Mouse (Mus musculus) gastrocnemius, adult 2 months (tissue): ENCODE measurements around the gene Leng9. TPM values are rescaled to one million over a fixed set of nuclear protein-coding genes. Genes with fewer than 3 reads are reported as not detected.

Experiments
- DNase-seq: peaks from one replicate; pipeline ENCODE4 v3.0.0; 2022
- H3K27ac ChIP-seq: fragments of 200-600 bp; 2 replicates; pipeline ENCODE4 v1.8.1; 2022; ENCODE audit warnings: mild to moderate bottlenecking
- H3K4me3 ChIP-seq: fragments of 200-600 bp; 2 replicates; pipeline ENCODE4 v1.8.1; 2022; ENCODE audit warnings: mild to moderate bottlenecking, moderate library complexity
- CTCF ChIP-seq: fragments of 200-600 bp; IDR thresholded peaks from 2 replicates; pipeline ENCODE4 v1.8.1; 2022; ENCODE audit warnings: antibody characterized with exemption, mild to moderate bottlenecking, moderate library complexity
- intact Hi-C: fragments of 180-260 bp; cut with DNase I; formaldehyde crosslinking; loops from one replicate; pipeline ENCODE4 v1.15.1; 2025
- total RNA-seq, 2 experiments: library from RNA; stranded (reverse); gene quantifications; 2 replicates each; pipeline ENCODE4 v1.2.3; 2021

The Leng9 gene
- total RNA-seq, 2 experiments from 2014 or later, result 2.1 to 2.2 TPM

DNA sequence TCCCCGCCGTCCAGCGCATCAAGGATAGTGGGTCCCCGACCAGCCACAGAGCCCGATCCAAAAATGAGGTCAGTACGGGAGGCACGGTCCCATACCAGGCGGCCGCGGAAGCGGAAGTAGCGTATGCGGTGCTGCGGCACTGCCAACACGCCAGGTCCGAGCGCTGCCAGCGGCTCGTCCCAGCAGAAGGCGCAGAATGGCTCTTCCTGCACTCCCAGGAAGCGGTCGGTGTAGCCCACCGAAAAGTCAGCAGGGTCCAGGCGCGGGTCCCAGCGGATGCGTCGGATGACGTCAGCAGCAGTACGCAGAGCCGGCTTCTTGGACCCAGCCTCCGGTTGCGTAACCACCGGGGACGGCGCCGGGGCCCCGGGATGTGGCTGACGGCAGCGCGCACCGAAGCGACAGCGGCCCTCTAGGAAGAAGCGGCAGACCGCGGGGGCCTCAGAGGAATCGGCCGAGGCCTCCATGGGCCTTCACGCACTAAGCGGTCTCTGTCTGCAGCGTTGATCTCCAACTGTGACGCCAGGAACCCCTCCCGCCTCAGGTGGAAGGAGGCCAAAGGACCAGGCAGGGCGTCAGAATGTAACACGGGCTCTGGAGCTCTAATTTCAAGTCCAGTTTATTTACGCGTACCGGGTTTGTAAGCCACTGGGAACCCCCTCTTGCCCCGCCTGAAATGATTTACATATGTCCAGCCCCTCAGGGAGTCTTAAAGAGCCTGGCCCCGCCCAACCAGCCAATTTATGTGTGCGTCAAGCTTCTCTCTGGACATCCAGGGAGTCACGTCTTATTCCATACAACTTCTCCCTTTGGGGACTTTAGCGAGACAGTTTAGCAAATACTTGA is 742 bp downstream of the Leng9 start:
- DNase-seq, result peak; percentile 93
- Histone ChIP-seq H3K27ac (peak overlapping the region; percentile 100), H3K4me3 (peak overlapping the region; percentile 92)
- intact Hi-C loops, result loop anchor here (2.0 to 10.0 kb wide), 3 partner anchors 13 to 505 kb away; partner anchors contain the start of genes Cnot3 and Leng8
- no peak for TF ChIP-seq CTCF

DNA sequence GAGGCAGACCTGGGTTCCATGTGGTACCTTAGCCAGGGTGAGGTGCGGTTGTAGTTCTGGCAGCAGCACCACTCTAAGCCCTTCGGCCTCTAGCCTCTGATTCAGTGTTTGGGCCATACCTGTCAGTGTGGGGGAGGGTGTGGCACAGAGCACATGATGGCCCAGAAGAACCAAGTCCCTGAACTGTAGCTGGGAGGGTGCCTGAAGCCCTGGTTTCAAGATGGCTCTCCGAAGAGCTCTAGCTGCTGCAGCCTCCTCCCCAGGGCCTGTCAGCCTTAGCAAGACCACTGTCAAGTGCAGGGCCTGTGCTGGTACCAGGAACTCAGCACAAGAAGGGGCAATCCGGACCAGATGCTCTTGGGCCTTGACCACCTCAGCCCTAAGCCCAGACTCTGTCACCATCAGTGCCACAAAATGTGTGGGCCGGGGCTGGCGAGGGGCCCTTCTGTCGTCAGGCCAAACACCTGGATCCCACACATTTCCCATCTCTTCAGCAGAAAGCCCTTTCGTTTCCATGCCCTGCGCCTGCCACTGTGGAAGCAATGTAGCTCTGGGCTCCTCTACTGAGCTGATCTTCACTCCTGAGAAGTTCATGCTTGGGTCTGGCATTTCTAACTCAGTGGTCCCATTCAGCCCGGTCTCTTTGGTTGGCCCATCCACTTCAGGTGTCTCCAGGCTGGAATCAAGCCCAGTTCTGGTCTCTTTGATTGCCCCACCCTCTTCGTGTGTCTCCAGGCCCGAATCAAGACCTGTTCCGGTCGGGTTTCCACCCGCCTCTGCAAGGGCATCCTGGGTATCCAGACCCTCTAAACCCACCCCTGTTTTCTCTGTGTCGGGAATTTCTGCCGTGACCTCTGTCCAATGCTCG is 1.6 kb downstream of the Leng9 start:
- DNase-seq, result no peak
- intact Hi-C loops, result loop anchor here (5.0 to 10.0 kb wide), 2 partner anchors 344 to 504 kb away; partner anchors contain the start of gene Cnot3
- Histone ChIP-seq H3K4me3 (peak overlapping the region; percentile 92), H3K27ac (peak overlapping the region; percentile 100)
- no peak for TF ChIP-seq CTCF

DNA sequence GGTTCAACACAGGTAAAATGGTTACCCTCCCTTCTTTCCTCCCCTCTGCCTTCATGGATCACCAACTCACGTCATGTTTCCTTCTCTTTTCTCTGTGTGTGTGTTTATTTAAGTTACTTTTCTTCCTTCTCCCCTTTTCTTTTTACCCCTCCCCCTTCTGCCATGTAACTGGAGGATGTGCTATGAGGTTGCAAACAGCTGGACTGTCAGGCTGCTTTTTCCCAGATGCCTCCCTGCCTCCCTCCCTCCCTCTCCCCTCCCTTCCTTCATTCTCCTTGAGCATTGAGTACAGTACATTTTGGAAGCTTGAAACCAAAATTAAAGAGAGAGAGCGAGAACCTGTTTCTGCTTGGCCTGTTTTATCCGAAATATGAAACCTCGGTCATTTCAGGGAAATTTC is 2.3 kb downstream of the Leng9 start:
- Histone ChIP-seq H3K27ac (peak overlapping the region; percentile 100), H3K4me3 (peak overlapping the region; percentile 92)
- DNase-seq, result no peak
- TF ChIP-seq CTCF, result no peak
- intact Hi-C loops, result loop anchor here (5.0 to 10.0 kb wide), 2 partner anchors 344 to 503 kb away; partner anchors contain the start of gene Cnot3

DNA sequence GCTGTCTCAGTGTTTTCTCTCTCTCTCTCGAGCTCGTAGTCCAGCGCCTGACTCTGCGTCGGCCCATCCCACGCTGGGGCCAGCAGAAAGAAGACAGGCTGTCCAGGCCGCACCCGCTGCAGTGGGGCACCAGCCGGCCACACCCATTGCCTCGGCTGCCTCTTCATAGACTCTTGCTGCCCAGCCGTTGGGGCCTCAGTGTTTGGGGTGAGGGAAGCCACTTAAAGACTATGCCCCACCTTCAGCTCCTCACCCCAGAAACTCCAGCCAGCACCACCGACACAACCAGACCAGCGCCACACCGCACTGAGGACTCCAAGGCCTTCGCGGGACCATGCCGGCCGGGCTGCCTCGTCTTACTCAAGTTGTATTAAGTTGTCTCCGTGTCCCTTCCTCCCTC is 2.8 kb downstream of the Leng9 start:
- intact Hi-C loops, result loop anchor here (5.0 to 10.0 kb wide), 2 partner anchors 345 to 503 kb away; partner anchors contain the start of gene Cnot3
- Histone ChIP-seq H3K27ac (no peak overlapping the region), H3K4me3 (0 out of 2 replicates have a peak overlapping the region, but pooled peaks have one; percentile 92)
- DNase-seq, result no peak
- no peak for TF ChIP-seq CTCF

DNA sequence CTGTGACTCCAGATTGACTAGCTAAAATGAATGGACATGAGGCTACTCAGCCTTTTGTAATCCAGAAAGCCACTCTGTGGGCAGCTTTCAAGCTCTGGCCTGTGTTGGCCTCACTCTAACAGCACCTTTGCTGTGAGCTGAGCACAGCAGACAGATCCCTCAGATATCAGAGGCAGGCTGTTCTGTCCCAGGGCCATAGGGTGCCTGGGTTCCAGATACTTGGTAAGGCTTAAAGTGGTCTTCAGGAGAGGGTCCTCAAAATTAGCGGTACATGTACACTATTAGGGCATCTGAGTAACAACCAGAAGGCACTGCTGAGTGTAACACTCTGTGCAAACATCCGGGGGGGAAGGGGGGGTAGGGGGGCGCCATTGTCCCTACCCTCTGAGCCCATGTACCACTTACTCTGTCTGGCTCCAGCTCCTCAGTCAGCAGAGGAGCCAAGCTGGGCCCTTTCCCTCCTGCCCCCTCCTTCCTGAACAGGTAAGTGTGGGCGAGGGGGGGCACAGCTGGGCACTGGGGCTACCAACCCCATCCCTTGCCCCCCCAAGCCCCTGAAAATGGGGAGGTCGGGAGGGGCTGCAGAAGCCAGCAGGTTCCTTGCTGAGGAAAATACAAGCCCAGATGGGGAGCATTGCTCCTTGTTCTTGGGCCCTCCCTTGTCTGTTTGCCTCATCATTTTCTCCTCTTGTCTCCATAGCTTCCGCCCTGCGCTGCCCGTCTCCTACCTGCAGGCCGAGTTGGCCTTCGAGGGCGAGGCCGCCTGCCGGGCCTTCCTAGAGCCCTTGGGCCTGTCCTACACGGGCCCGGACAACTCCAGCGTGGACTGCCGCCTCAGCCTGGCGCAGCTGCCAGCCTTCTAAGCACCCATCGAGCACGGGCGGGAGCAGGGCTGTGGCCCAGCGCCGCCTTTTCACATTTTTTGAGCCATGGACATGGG is 3.7 kb downstream of the Leng9 start:
- Histone ChIP-seq H3K27ac (peak overlapping the region; percentile 21; the same call in 1 of the 2 replicates), H3K4me3 (no peak overlapping the region)
- intact Hi-C loops, result loop anchor here (5.0 to 10.0 kb wide), 2 partner anchors 346 to 502 kb away; partner anchors contain the start of gene Cnot3
- DNase-seq, result no peak
- no peak for TF ChIP-seq CTCF

DNA sequence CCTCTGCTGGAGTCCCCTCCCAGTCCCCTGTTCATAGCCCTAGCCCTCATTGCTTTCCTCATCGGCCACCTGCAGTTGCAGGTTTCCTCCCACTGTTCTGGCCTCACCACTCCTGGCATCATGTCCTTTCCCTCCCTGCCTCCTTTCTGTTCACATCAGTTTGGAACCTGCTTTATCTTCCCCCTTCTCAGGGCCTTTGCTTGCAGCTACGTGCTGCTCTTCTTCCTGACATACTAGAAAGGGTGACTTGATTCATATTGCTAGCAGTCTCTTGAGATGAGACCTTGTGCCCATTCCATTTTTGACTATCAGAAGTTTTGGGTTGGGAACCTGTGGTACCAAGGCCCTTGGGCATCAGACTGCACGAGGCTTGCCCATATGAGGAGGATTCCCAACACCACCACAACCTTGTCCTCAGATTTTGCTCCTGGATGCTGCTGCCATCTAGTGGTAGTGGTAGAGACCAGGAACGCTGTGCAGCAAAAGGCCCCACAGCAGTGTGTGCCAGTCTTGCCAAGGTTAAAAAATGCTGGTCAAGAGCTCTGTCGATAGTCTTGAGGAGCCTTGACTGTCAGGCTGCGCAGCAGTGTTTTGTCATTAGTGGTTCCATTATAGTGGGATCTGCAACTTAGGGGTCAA is 4.5 kb downstream of the Leng9 start:
- intact Hi-C loops, result loop anchor here (5.0 to 10.0 kb wide), 2 partner anchors 347 to 501 kb away; partner anchors contain the start of gene Cnot3
- peak; percentile 59 for DNase-seq
- peak; percentile 84 for TF ChIP-seq CTCF
- peak overlapping the region; percentile 21; the same call in 1 of the 2 replicates for H3K27ac ChIP-seq
- H3K4me3 ChIP-seq, result no peak overlapping the region

DNA sequence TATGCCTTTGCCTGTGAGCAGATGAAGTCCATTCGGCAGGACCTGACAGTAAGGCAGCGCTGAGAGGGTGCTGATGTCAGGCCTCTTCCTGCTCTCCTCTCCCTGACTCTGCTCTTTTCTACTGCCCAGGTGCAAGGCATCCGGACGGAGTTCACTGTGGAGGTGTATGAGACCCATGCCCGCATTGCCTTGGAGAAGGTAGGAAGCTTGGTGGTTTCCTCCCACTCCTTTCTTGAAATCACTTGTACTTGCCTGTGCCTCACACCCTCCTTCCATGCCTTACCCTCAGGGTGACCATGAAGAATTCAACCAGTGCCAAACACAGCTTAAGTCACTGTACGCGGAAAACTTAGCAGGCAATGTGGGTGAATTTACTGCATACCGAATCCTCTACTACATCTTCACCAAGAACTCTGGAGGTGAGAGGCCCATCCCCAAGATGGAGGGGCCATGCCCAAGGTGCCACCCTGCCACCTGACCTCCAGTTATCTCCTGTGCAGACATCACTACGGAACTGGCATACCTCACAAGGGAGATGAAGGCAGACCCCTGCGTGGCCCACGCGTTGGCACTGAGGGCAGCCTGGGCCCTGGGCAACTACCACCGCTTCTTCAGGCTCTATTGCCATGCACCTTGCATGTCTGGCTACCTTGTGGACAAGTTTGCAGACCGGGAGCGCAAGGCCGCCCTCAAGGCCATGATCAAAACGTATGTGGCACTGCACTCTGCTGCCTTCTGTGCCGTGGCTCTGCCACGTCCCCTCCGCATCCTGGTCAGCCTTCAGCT is 5.2 kb downstream of the Leng9 start:
- no peak for DNase-seq
- H3K27ac ChIP-seq, result no peak overlapping the region
- intact Hi-C loops, result loop anchor here (5.0 to 10.0 kb wide), 2 partner anchors 347 to 500 kb away; partner anchors contain the start of gene Cnot3

DNA sequence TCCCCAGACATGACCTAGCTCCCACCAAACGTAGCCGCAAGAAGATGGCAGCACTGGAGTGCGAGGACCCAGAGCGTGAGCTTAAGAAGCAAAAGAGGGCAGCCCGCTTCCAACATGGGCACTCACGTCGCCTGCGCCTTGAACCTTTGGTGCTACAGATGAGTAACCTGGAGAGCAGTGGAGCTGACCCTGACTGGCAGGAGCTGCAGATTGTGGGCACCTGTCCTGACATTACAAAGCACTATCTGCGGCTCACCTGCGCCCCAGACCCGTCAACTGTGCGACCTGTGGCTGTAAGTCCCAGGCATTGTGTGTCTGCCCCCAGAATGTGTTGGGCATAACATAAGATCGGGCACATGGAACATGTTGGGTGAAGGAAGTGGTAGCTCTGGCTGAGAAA is 6.1 kb downstream of the Leng9 start:
- Histone ChIP-seq H3K4me3 (no peak overlapping the region), H3K27ac (no peak overlapping the region)
- TF ChIP-seq CTCF, result no peak
- no peak for DNase-seq
- intact Hi-C loops, result loop anchor here (10.0 kb wide), 1 partner anchor 499 kb away; the partner anchor contains the start of gene Cnot3

More for the DNA sequence above, 5.2 kb downstream of the Leng9 start:
- H3K4me3 ChIP-seq, result no peak overlapping the region
- no peak for TF ChIP-seq CTCF

DNA sequence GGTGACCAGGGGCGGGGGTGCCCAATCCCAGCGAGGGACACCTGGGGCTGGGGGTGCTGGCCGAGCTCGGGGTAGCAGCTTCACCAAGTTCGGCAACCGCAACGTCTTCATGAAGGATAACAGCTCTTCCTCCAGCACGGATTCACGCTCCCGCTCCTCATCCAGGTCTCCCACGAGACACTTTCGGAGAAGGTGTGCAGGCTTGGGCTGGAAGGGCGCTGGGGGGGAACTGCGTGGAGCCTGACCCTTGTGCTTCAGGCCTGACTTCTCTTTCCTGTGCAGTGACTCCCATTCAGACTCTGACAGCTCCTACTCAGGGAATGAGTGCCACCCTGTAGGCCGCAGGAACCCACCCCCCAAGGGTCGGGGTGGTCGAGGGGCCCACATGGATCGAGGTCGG is 6.7 kb downstream of the Leng9 start:
- Histone ChIP-seq H3K27ac (no peak overlapping the region), H3K4me3 (no peak overlapping the region)
- intact Hi-C loops, result loop anchor here (10.0 kb wide), 1 partner anchor 499 kb away; the partner anchor contains the start of gene Cnot3
- TF ChIP-seq CTCF, result no peak
- no peak for DNase-seq

DNA sequence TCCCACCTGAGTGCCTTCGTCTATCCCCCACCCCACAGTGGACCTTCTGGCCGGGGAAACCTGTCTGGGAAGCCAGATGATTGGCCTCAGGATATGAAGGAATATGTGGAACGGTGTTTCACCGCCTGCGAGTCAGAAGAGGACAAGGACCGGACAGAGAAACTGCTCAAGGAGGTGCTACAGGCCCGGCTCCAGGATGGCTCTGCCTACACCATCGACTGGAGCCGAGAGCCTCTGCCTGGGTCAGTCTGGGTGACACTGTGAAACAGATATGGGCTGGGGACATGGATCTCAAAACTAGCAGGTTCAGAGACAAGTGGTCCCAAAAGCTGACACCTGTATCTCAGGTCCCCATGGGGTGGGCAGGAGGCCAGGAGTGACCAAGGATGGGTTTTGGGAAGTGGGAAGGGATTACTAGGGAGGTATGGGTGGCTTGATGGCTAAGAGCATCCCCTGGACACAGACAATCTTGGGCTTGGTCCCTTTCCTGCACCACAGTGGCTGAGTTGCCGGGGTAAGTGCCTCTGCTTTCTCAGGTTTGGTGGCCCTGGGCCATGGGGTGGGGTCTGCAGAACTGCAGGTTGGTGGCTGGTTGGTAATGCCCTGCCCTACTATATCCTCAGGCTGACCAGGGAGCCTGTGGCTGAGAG is 7.3 kb downstream of the Leng9 start:
- DNase-seq, result no peak
- H3K4me3 ChIP-seq, result no peak overlapping the region
- no peak for TF ChIP-seq CTCF
- intact Hi-C loops, result loop anchor here (10.0 kb wide), 1 partner anchor 498 kb away; the partner anchor contains the start of gene Cnot3
- no peak overlapping the region for H3K27ac ChIP-seq
